Mouse (Mus musculus): ENCODE data around the gene Ptgfrn. TPM values are rescaled to one million over a fixed set of nuclear protein-coding genes. Genes with fewer than 3 reads are reported as not detected.

Gene Ptgfrn
- 1 to 10 TPM; 2.2 to 2.5 TPM for total RNA-seq (2023)

DNA sequence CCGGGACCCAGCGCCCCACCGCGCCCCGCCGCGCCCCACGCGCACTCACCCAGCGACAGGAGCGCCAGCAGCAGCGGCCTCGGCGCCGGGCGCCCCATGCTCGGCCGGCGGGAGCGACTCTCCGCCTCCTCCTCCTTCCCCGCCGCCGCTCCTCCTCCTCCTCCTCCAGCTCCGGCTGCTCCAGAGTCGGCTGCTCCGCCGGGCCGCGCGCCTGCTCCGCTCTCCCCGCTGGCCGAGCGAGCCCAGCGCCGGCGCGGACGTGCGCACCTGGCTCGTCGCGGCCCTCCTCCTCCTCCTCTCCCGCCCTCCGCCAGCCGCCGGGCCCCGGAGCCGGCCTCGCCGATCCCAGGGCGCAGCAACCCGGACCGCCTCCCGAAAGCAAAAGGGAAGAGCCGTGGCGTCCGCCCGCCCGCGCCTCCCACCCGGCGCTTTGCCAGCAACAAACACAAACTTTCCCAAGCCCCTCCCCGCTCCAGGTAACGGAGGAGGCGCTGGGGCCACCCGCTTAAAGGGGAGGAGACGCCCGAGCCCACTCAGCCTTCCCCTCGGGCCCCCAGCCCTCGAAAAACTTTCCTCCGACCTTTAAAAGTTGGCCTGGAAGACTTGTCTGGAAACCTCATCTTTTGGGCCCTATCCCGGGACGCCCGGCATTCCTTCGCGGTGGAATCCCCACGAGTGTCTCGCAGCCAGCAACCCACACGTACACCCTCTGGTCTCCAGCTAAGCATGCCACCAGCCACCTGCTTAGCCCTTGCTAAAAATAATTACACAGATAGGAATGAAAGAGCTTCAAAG, at the start of gene Ptgfrn:
TSS of gene Ptgfrn (minus strand) at position 236 of the 795 bp plus-strand sequence.

GRCm38 (mm10) chr3:101029339-101029738, 80.7 kb downstream of the Ptgfrn start, which contains the start of gene Cd101:
Gene Cd101, minus strand, starts transcription at chr3:101029556.

Other genes with a start within 250 kb of the Ptgfrn start
- gene Trim45, start 188.1 kb downstream of the Ptgfrn start, total RNA-seq (2023): 1 to 10 TPM; 1.2 to 2.5 TPM
- gene Ttf2, start 140.6 kb downstream of the Ptgfrn start, total RNA-seq (2023): 10 to 100 TPM; 11.1 to 16.2 TPM
- gene Cd101, start 80.7 kb downstream of the Ptgfrn start, total RNA-seq (2023): 10 to 100 TPM; 63.3 to 68.3 TPM
- 1 to 10 TPM; 3.4 to 5.5 TPM for gene Cd2, start 177.7 kb upstream of the Ptgfrn start, total RNA-seq (2023)

Data from neutrophil, adult 59 days (primary cell).